Mouse (Mus musculus) layer of hippocampus, postnatal 10 days (tissue): ENCODE results near the gene Abhd18. TPM values are rescaled to one million over a fixed set of nuclear protein-coding genes. Genes with fewer than 3 reads are reported as not detected.
A peak's percentile ranks its signal among the peaks of the same experiment; 100 is the strongest.

Source experiments
- DNase-seq, 2 experiments: peaks; one replicate each; pipeline ENCODE4 v3.0.0; 2021; ENCODE audit warnings: low spot score in 2 of 2
- total RNA-seq, 2 experiments: library from RNA; stranded (reverse); gene quantifications; 2 replicates each; pipeline ENCODE4 v1.2.3; 2021

Abhd18 gene
- total RNA-seq, 2 experiments from 2014 or later: 10.0 to 14.5 TPM

GRCm38 (mm10) chr3:40949903-40950600, 103.3 kb downstream of the Abhd18 start:
- peak; percentile 43 to 64 for DNase-seq

- DNase-seq: peak in 1 of 2 experiments; percentile 32
Observed at GRCm38 (mm10) chr3:40950601-40951201, 103.9 kb downstream of the Abhd18 start.

DNA sequence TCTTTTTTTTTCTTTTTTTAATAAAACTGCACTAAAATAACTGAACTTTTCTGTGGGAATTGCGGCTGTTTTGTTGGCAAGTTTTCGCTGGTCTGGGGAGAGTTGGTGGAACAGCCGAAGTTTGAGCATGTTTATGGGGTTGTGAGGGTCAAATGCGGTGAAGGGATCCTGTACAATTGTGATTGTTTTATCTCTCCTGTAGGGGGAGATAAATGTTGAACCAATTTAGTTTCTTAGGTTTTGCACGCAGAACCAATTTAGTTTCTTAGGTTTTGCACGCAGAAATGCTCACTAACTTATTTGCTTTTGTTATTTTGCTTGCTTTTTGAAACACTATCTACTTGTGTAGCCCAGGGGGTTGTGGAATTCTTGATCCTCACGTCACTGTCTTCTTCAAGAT, 104.6 kb downstream of the Abhd18 start:
- no peak for DNase-seq

DNA sequence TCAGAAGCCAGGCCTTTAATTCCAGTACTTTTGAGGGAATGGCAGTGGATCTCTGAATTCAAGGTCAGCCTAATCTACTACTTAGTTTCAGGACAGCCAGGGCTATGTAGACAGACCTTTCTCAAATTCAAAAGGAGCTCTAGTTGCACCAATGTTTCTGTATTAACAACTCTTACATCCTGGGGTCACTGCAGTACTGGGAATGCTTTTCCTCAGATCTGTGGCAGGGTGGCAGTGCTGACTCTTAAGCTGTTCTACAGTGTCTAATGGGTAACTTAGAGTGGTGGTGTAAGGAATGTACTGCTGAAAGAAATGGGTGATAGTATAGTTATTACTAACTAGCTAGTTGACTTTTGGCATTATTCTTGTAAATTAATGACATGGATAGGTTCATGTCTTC, 105.8 kb downstream of the Abhd18 start:
- DNase-seq: no peak

DNA sequence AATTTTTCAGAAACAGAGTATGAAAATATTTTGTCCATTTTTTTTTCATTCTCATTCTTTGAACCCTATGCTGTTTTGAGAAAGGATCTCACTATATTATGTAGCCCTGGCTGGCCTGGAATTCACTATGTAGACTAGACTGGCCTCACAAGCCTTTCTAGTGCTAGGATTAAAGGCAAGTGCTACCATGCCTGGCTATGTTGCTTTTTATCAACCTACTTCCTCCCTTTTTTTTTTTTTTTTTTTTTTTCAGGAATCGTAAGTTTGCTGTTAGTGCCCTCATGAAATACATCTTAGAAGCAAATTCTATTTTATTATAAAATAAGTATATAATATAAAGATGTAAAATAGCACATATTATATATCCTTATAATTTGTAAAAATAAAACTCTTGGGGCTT, 108.0 kb downstream of the Abhd18 start:
- DNase-seq: no peak

DNA sequence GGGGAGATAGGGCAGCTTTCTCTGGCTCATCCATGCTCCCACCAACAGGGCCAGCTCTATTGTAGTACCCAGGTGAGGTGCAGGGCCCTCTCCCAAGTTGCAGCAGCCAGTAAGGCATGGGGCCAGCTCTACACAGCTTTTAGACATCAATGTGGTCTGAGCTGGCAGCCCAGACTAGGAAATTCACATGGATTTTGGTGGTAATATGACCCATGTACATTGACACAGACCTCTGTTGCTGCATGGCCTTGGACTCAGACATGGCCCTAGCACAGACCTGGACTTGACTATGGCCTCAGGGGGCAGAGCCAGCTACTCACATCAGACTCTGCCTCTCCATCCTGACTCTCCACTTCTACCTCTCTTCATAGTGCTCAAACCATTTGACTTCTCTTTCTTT, 112.1 kb downstream of the Abhd18 start:
- no peak for DNase-seq

GRCm38 (mm10) chr3:40980758-40981157, 134.0 kb downstream of the Abhd18 start:
- no peak for DNase-seq

DNA sequence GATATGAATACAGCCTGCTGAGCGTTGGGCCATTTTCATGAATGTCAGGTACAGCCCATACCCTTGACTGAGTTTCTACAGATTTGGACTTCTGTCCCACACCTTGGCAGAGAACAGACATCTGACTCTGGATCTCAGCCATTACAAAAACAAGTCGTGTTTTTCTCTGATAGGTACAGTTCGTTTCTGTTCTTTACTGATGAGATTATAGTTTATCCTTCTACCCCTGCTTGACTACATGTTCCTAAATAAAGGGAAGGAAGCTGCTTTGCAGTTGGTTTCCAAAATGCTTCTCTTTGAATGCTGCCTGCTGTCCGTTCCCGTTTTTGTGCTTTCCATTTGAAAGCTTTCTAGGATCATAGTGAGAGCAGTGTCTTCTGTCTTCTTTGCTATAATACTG, 140.8 kb downstream of the Abhd18 start:
- no peak for DNase-seq

Other genes with a start within 250 kb of the Abhd18 start
- gene Slc25a31, start 138.1 kb upstream of the Abhd18 start, total RNA-seq: under 1 TPM in 1 of 2 experiments, not detected in 1; 0.36 TPM
- gene Hspa4l, start 102.5 kb upstream of the Abhd18 start, total RNA-seq: 100 to 1,000 TPM; 107 to 108 TPM
- 1 to 10 TPM; 5.6 to 7.4 TPM for gene Plk4, start 47.0 kb upstream of the Abhd18 start, total RNA-seq
- 10 to 100 TPM; 18.8 to 20.7 TPM for gene Mfsd8, start 84 bp upstream of the Abhd18 start, total RNA-seq
- under 1 TPM; 0.25 to 0.31 TPM for gene 1700034I23Rik, start 55.6 kb downstream of the Abhd18 start, total RNA-seq
- 10 to 100 TPM; 21.8 to 22.3 TPM for gene Larp1b, start 102.9 kb downstream of the Abhd18 start, total RNA-seq
- gene Pgrmc2, start 236.1 kb downstream of the Abhd18 start, total RNA-seq: 10 to 100 TPM; 47.7 to 52.7 TPM